Mouse (Mus musculus) lung, embryonic 16.5 days (tissue): ENCODE measurements around the gene Gm5134. TPM values are rescaled to one million over a fixed set of nuclear protein-coding genes. Genes with fewer than 3 reads are reported as not detected.

ENCODE experiments used
- ATAC-seq: fragments of 200-750 bp; cut with Nextera tagmentation; 2 replicates; pipeline ENCODE4 v1.8.0; 2017; ENCODE audit warnings: low read depth, mild to moderate bottlenecking, moderate library complexity
- H3K27ac ChIP-seq: fragments of 300-500 bp; sonication (generic); 2 replicates; pipeline ENCODE4 v1.5.1; 2014; ENCODE audit warnings: mild to moderate bottlenecking, control low read depth, low read length
- H3K27me3 ChIP-seq: fragments of 300-500 bp; sonication (generic); 2 replicates; pipeline ENCODE4 v1.6.1; 2014; ENCODE audit warnings: low read depth, low read length, mixed read lengths; ENCODE audit not compliant: control insufficient read depth, insufficient read depth
- H3K36me3 ChIP-seq: fragments of 300-500 bp; sonication (generic); 2 replicates; pipeline ENCODE4 v1.6.1; 2014; ENCODE audit warnings: low read length; ENCODE audit not compliant: control insufficient read depth, insufficient read depth
- H3K4me1 ChIP-seq: fragments of 300-500 bp; sonication (generic); replicated peaks from 2 replicates; pipeline ENCODE4 v1.6.1; 2014; ENCODE audit warnings: low read length, mixed read lengths; ENCODE audit not compliant: control insufficient read depth, insufficient read depth
- H3K4me2 ChIP-seq: fragments of 300-500 bp; sonication (generic); 2 replicates; pipeline ENCODE4 v1.6.1; 2014; ENCODE audit warnings: low read depth, low read length, control low read depth
- H3K4me3 ChIP-seq: fragments of 300-500 bp; sonication (generic); 2 replicates; pipeline ENCODE4 v1.5.1; 2014; ENCODE audit warnings: mild to moderate bottlenecking, low read length, control low read depth
- H3K9ac ChIP-seq: fragments of 300-500 bp; sonication (generic); 2 replicates; pipeline ENCODE4 v1.6.1; 2014; ENCODE audit warnings: low read length, control low read depth
- H3K9me3 ChIP-seq: fragments of 300-500 bp; sonication (generic); 2 replicates; pipeline ENCODE4 v1.6.1; 2016; ENCODE audit warnings: low read length; ENCODE audit not compliant: control insufficient read depth
- WGBS: fragments of 180-500 bp; shearing (Covaris S2); extraction: QIAGEN DNeasy Blood & Tissue Kit; methylation state at CpG from one replicate; pipeline ENCODE4 v1.1.7; 2014; 5-methylcytosine and 5-hydroxymethylcytosine counted together
- polyA plus RNA-seq: library from polyadenylated mRNA; unstranded; fragments of >200 nt; fragmentation: Nextera tagmentation; extraction: Ambion mirVana; gene quantifications from 2 replicates; pipeline ENCODE4 v1.2.1, GENCODE M21; 2015

The Gm5134 gene
- polyA plus RNA-seq, 1 experiment from 2014 or later = not detected

- Histone ChIP-seq H3K9me3 (no peaks in the 10 kb centered on the region), H3K36me3 (no peaks in the 10 kb centered on the region), H3K4me3 (no peak overlapping the region), H3K4me1 (peaks cover 13% of the 10 kb centered on the region; the same call in 1 of the 2 replicates), H3K27ac (peak overlapping the region; percentile 36), H3K9ac (no peak overlapping the region), H3K27me3 (no peaks in the 10 kb centered on the region; the same call in 1 of the 2 replicates), H3K4me2 (no peak overlapping the region)
- ATAC-seq = no peak
- WGBS = 91% methylated on average over 7 of the region's 7 CpGs
Observed at GRCm38 (mm10) chr10:75945213-75945612, 9.1 kb upstream of the Gm5134 start.

- Histone ChIP-seq H3K9me3 (no peaks in the 10 kb centered on the region), H3K36me3 (no peaks in the 10 kb centered on the region), H3K4me1 (peaks cover 18% of the 10 kb centered on the region; the same call in 1 of the 2 replicates), H3K9ac (no peak overlapping the region), H3K27me3 (no peaks in the 10 kb centered on the region; the same call in 1 of the 2 replicates), H3K4me3 (no peak overlapping the region), H3K4me2 (no peak overlapping the region), H3K27ac (peak overlapping the region; percentile 36)
- ATAC-seq = peak; percentile 27; the same call in 1 of the 2 replicates
- 46% methylated on average over 7 of the region's 7 CpGs for WGBS
Observed at GRCm38 (mm10) chr10:75945896-75946295, 8.4 kb upstream of the Gm5134 start.

GRCm38 (mm10) chr10:75948079-75948478, 6.2 kb upstream of the Gm5134 start:
- Histone ChIP-seq H3K9ac (no peak overlapping the region), H3K9me3 (no peaks in the 10 kb centered on the region), H3K4me3 (no peak overlapping the region), H3K27me3 (no peaks in the 10 kb centered on the region; the same call in 1 of the 2 replicates), H3K27ac (no peak overlapping the region), H3K36me3 (no peaks in the 10 kb centered on the region), H3K4me1 (peaks cover 19% of the 10 kb centered on the region; the same call in 1 of the 2 replicates), H3K4me2 (no peak overlapping the region)
- no peak for ATAC-seq
- WGBS = 80% methylated on average over 5 of the region's 5 CpGs

GRCm38 (mm10) chr10:75949053-75950045, 5.0 kb upstream of the Gm5134 start:
- Histone ChIP-seq H3K27ac (no peak overlapping the region), H3K27me3 (peaks cover 7% of the 10 kb centered on the region; the same call in 1 of the 2 replicates), H3K36me3 (no peaks in the 10 kb centered on the region), H3K4me1 (peaks cover 12% of the 10 kb centered on the region; the same call in 1 of the 2 replicates), H3K9me3 (no peaks in the 10 kb centered on the region), H3K4me3 (no peak overlapping the region), H3K4me2 (no peak overlapping the region), H3K9ac (no peak overlapping the region)
- WGBS = 74% methylated on average over 22 of the region's 22 CpGs
- ATAC-seq = no peak

GRCm38 (mm10) chr10:75950791-75951210, 3.5 kb upstream of the Gm5134 start:
- H3K27me3 ChIP-seq = peaks cover 9% of the 10 kb centered on the region; the same call in 1 of the 2 replicates
- ATAC-seq = peak; percentile 58
- peak overlapping the region; percentile 71 for H3K9ac ChIP-seq
- 3% methylated on average over 22 of the region's 23 CpGs for WGBS
- H3K27ac ChIP-seq = no peak overlapping the region
- H3K4me3 ChIP-seq = peak overlapping the region; percentile 52
- peaks cover 9% of the 10 kb centered on the region; the same call in 1 of the 2 replicates for H3K4me1 ChIP-seq
- H3K36me3 ChIP-seq = no peaks in the 10 kb centered on the region
- H3K9me3 ChIP-seq = no peaks in the 10 kb centered on the region
- H3K4me2 ChIP-seq = peak overlapping the region; percentile 91

GRCm38 (mm10) chr10:75951424-75952050, 2.8 kb upstream of the Gm5134 start:
- peak; percentile 45 for ATAC-seq
- no peak overlapping the region for H3K27ac ChIP-seq
- peak overlapping the region; percentile 52 for H3K4me3 ChIP-seq
- 2% methylated on average over 13 of the region's 13 CpGs for WGBS
- peaks cover 9% of the 10 kb centered on the region; the same call in 1 of the 2 replicates for H3K27me3 ChIP-seq
- H3K4me2 ChIP-seq = peak overlapping the region; percentile 91
- no peaks in the 10 kb centered on the region for H3K9me3 ChIP-seq
- no peaks in the 10 kb centered on the region for H3K36me3 ChIP-seq
- peak overlapping the region; percentile 71 for H3K9ac ChIP-seq
- H3K4me1 ChIP-seq = peaks cover 9% of the 10 kb centered on the region; the same call in 1 of the 2 replicates

- Histone ChIP-seq H3K27me3 (no peaks in the 10 kb centered on the region), H3K4me3 (no peak overlapping the region), H3K4me1 (no peaks in the 10 kb centered on the region), H3K9ac (no peak overlapping the region), H3K36me3 (no peaks in the 10 kb centered on the region), H3K9me3 (no peaks in the 10 kb centered on the region), H3K27ac (no peak overlapping the region), H3K4me2 (no peak overlapping the region)
- 85% methylated on average over 10 of the region's 10 CpGs for WGBS
- no peak for ATAC-seq
Observed at GRCm38 (mm10) chr10:75973846-75974245, 19.5 kb downstream of the Gm5134 start.

GRCm38 (mm10) chr10:75975216-75975615, 20.9 kb downstream of the Gm5134 start:
- Histone ChIP-seq H3K27me3 (no peaks in the 10 kb centered on the region), H3K27ac (no peak overlapping the region), H3K4me3 (no peak overlapping the region), H3K9ac (no peak overlapping the region), H3K4me1 (no peaks in the 10 kb centered on the region), H3K9me3 (no peaks in the 10 kb centered on the region), H3K36me3 (no peaks in the 10 kb centered on the region), H3K4me2 (no peak overlapping the region)
- 69% methylated on average over 5 of the region's 5 CpGs for WGBS
- ATAC-seq = no peak
